Mouse (Mus musculus) megakaryocyte, embryonic 14.5 days (primary cell): ENCODE measurements at regions not wholly inside any gene's neighbourhood (a gene's known extent, or its start where the extent isn't known, plus 50 kb on each side); places are given as distances from the start of the nearest gene placed in this dataset.

Source experiments
- H3K27me3 ChIP-seq: replicated peaks from 2 replicates; pipeline ENCODE3; 2012; ENCODE audit warnings: inconsistent platforms
- H3K36me3 ChIP-seq: replicated peaks from 2 replicates; pipeline ENCODE3; 2012; ENCODE audit warnings: low read length, inconsistent platforms, mixed read lengths
- H3K4me1 ChIP-seq: 2 replicates; pipeline ENCODE4 v1.6.1; 2012; ENCODE audit warnings: inconsistent platforms
- H3K4me3 ChIP-seq: replicated peaks from 2 replicates; pipeline ENCODE3; 2012; ENCODE audit warnings: moderate library complexity, mild to moderate bottlenecking, inconsistent platforms
- H3K9me3 ChIP-seq: 2 replicates; pipeline ENCODE4 v1.6.1; 2012; ENCODE audit warnings: inconsistent platforms
- FLI1 ChIP-seq: IDR thresholded peaks from 2 replicates; pipeline ENCODE4 v1.6.1; 2012; ENCODE audit warnings: low read length, inconsistent platforms, mixed read lengths
- GATA1 ChIP-seq: IDR thresholded peaks from 3 replicates; pipeline ENCODE4 v1.6.1; 2012; ENCODE audit warnings: mixed read lengths, low read length, inconsistent platforms, borderline replicate concordance

DNA sequence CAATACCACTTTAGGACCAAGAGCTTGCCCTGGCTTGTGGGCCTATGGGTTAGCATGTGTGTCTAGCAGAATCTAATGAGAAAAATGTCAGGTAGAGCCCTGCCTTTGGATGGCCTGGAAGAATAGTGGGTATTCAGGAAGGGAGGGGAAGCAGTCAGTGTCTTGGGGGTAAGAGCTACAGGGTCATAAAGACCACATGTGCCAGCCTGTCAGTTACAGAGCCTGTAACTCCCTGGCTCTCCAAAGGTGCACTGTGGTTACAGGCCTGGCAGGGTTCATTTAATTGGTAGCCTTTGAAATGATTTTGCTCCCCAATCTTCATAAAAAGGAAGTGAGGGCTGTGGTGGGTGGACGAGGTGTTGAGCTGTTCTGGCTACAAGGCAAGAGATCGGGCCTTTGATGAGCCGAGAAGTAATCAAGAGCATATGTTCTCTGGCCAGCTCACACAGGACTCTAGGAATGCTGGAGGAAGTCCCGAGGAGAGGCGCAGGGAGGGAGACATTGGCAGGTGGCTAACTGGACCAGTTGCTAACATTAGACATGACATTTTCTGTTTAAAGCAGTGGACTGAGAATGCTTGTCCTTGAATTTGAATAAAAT lies 326.9 kb downstream of the Fam49a start:
- Histone ChIP-seq H3K9me3 (peaks cover 3% of the 10 kb centered on the region; the same call in 1 of the 2 replicates), H3K4me1 (peaks cover 64% of the 10 kb centered on the region), H3K36me3 (peaks cover 13% of the 10 kb centered on the region), H3K27me3 (no peaks in the 10 kb centered on the region), H3K4me3 (no peak overlapping the region)
- TF ChIP-seq FLI1 (no peak), GATA1 (no peak)

DNA sequence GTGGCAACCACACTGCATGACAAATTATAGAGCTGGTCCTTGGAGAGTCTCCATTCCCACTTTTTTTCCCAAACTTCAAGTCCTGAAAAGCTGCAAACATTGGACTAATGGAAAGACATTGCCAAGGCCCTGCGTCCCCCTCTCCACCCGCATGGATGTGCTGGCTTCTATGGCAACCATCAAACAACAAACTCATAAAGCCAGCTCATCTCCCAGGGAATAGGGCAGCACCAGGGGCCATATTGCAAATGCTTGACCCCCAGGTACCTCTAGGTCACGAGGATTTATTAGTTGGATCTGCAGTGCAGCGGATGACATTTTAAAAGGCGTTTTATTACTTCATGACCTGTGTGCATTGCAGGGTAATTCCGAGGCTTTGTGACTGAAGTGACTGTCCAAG lies 324.5 kb downstream of the Fam49a start:
- no peak for TF ChIP-seq FLI1
- no peak for TF ChIP-seq GATA1
- no peaks in the 10 kb centered on the region for H3K27me3 ChIP-seq
- peaks cover 3% of the 10 kb centered on the region; the same call in 1 of the 2 replicates for H3K9me3 ChIP-seq
- H3K4me3 ChIP-seq: no peak overlapping the region
- peaks cover 13% of the 10 kb centered on the region for H3K36me3 ChIP-seq
- peaks cover 67% of the 10 kb centered on the region for H3K4me1 ChIP-seq

DNA sequence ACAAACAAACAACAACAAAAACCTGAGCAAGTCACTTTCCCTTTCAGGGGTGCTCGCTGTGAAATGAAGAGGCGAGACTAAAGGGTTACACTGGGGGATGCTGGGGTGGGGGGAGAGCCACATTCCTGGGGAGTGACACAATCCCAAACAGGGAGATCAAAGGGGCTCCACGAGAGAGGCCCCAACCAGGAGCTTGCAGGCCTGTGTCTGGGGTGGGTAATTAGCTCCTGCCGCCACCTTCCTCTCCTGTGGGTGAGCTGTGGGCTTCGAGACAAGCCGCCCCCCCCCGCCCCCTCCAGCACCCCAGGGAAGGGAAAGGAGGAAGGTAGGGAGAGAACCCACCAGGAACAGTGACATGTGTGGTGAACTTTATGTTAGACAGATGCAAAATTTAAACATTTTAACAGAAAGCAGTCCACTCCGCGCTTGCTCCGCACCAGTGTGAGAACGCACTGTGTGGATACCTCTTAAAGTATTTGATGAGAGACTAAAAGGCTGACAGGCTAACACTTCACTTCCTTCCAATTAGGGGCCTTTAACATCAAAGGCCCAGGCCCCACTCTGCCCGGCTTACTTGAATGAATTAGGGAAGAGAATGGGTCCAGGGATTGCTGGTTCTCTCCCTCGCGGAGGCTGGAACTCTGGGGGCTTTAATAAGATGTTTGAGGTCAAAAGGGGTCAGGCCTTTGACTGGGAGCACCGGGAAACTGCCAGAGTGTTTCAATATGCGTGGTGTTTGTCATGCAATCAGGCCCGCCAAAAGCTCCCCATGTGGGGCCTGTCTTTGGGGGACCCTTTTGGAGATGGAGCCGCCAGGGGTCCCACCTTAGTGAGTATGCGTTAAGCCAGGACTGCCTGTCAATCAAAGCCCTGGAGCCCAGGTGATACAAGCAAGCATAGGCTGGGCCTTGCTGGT lies 319.6 kb downstream of the Fam49a start:
- Histone ChIP-seq H3K27me3 (no peaks in the 10 kb centered on the region), H3K9me3 (no peaks in the 10 kb centered on the region), H3K4me1 (peaks cover 92% of the 10 kb centered on the region), H3K4me3 (no peak overlapping the region), H3K36me3 (no peaks in the 10 kb centered on the region)
- TF ChIP-seq GATA1 (no peak), FLI1 (no peak)

DNA sequence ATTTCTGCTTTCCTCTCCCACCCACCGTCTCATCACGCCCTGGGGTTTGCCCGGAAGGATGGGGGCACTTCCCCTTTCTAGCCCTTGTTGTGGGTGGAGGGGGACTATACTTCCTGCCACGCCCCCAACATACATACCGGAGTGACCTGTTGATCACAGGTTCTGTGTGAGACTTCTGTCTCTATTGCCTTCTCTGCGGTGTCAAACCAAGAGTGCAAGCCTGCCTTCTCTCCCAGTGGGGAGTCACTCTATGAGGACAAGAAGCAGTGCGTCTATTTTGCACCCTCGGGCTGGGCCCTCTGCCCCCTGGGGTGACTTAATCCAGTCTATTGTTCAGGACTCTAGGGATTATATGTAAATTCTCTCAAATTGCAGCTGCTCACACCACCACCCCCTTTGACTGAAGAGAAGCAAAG lies 318.8 kb downstream of the Fam49a start:
- Histone ChIP-seq H3K4me3 (peak overlapping the region; percentile 38), H3K27me3 (no peaks in the 10 kb centered on the region), H3K9me3 (no peaks in the 10 kb centered on the region), H3K36me3 (no peaks in the 10 kb centered on the region), H3K4me1 (peaks cover 92% of the 10 kb centered on the region)
- TF ChIP-seq GATA1: no peak
- no peak for TF ChIP-seq FLI1

DNA sequence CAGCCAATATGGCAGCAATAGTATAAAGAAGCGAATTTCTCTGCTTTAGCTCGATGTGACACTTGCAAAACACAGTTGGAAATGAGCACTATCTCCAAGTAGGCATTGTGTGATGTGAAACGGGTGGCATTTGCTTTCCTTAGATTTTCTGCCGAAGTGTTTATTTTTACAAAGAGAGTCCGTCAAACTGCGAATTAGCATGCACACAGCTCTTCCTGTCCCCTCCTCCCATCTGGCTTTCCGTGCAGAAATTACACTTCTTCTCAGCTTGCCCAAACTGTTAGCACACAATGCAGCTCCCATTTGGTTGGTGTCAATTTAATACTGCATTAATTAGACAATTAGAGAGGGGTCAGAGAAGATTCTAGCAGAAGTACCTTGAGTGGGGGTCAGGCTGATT lies 316.3 kb downstream of the Fam49a start:
- no peak overlapping the region for H3K4me3 ChIP-seq
- H3K27me3 ChIP-seq: no peaks in the 10 kb centered on the region
- no peaks in the 10 kb centered on the region for H3K9me3 ChIP-seq
- peaks cover 5% of the 10 kb centered on the region for H3K36me3 ChIP-seq
- TF ChIP-seq GATA1 (no peak), FLI1 (no peak)
- peaks cover 93% of the 10 kb centered on the region for H3K4me1 ChIP-seq

DNA sequence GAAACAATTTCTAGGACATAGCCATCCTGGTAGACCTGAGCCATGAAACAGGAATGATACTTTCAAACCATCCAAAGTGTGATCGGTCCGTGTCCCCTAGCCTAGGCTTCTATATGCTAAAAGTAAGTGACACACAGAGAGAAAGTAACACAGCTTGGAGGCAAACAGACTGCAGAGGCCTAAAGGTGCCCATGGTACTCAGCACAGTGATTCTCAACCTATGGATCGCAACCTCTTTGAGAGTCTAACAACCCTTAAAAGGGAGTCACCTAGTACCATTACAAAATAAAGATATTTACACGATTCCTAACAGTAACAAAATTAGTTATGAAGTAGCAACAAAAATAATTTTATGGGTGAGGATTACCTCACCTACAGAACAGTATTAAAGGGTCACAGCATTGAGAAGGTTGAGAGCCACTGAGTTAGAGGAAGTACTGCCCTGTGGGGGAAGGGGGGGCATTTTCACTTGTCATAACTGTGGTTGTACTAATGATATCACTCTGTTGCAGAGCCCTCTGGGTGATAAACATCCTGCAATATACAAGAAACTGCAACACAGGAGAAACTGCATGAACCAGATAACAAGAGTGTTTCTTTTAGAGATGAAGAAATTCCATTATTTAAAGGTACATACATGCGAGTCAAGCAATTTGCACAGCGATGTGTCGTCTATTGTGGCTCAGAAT lies 308.8 kb downstream of the Fam49a start:
- H3K9me3 ChIP-seq: no peaks in the 10 kb centered on the region
- TF ChIP-seq FLI1: no peak
- TF ChIP-seq GATA1: peak; percentile 78; the same call in 1 of the 3 replicates
- H3K27me3 ChIP-seq: no peaks in the 10 kb centered on the region
- H3K36me3 ChIP-seq: peaks cover 5% of the 10 kb centered on the region
- peak overlapping the region; percentile 51 for H3K4me3 ChIP-seq
- H3K4me1 ChIP-seq: peaks cover 90% of the 10 kb centered on the region

DNA sequence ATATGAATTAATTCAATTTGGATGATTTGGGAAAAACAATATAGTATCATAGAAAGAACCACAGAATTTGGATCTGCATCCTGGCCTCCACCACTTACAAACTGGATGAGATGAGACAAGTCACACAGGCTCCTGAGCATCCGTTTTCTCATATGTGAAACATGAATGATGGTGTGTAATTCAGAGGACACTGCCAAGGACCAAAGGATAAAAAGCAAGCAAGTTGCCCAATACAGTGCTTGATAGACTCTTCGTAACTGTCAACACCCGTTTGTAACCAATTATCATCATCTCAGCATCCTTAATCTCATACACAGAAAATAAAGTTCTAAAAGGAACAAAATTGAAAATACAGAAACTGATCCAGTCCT lies 305.8 kb downstream of the Fam49a start:
- no peak for TF ChIP-seq GATA1
- TF ChIP-seq FLI1: no peak
- no peaks in the 10 kb centered on the region for H3K27me3 ChIP-seq
- no peaks in the 10 kb centered on the region for H3K9me3 ChIP-seq
- H3K36me3 ChIP-seq: no peaks in the 10 kb centered on the region
- H3K4me1 ChIP-seq: peaks cover 88% of the 10 kb centered on the region
- H3K4me3 ChIP-seq: no peak overlapping the region

DNA sequence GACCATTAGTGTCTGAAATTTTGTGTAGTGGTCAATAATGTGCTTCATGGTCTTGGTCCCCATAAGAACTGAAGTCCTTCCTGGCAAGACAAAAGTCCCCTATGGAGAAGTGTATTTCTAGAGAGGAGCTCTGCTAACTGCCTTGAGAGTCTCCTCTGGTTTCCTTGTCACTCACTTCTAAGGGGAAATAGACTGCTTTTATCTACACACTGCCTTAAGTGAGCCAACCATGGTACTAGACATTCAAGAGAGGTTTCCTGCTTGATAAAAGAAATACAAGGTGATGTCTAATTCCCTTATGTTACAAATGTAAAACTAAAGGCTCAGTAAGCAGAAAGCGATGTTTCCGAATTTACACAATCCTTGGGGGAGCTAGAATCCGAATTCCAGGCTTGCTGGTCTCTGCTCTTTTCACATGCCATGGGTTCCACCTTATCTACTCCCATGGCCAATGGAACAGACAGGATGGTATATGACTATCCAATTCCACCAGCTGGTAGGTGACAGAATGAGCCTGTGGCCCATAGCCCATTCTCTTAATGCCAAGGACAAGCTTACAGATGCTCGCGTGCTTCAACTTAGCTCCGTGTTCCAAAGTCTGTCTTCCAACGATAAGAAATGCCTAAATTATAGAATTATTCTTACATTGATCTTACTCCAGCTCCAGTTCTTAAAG lies 305.3 kb downstream of the Fam49a start:
- H3K4me3 ChIP-seq: no peak overlapping the region
- no peak for TF ChIP-seq GATA1
- TF ChIP-seq FLI1: no peak
- no peaks in the 10 kb centered on the region for H3K36me3 ChIP-seq
- no peaks in the 10 kb centered on the region for H3K9me3 ChIP-seq
- no peaks in the 10 kb centered on the region for H3K27me3 ChIP-seq
- peaks cover 88% of the 10 kb centered on the region for H3K4me1 ChIP-seq

DNA sequence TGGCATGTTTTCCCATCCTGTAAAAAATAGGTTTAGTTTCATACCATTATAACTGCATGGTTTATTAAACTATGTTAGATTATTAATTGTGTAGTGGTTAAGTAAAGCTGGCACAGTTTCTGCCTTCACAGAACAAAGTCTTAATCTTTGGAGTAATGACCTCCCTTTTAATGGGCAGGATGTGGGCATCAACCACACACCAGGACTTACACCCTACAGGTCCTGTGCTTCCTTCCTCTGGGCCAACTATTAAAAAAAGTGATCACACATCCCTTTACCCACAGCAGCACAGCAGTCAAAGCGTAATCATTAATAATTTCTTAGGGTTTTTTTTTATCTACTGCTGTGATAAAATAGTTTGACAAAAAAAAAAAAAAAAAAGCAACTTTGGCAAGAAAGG lies 300.3 kb downstream of the Fam49a start:
- no peak for TF ChIP-seq GATA1
- TF ChIP-seq FLI1: no peak
- H3K36me3 ChIP-seq: peaks cover 3% of the 10 kb centered on the region
- H3K4me3 ChIP-seq: no peak overlapping the region
- H3K27me3 ChIP-seq: no peaks in the 10 kb centered on the region
- H3K4me1 ChIP-seq: peaks cover 77% of the 10 kb centered on the region
- no peaks in the 10 kb centered on the region for H3K9me3 ChIP-seq

DNA sequence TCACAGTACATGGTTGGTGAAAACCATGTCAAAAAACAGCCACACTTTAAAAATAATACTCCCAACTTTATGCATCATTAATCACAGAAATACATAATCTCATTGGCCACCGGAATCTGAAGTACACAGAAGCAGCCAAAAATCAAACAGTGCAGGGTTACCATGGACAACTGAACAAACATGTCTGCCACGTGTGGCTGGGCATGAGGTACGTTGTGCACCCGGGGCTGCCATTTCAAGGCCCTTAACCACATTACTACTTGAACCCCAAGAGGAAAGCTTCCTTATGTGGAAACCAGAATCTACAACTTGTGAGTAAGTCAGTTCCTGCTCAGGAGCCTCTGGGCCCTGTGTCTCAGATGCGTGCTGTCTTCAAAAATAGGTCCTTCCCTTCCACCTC lies 289.9 kb downstream of the Fam49a start:
- Histone ChIP-seq H3K27me3 (no peaks in the 10 kb centered on the region), H3K4me1 (peaks cover 73% of the 10 kb centered on the region), H3K9me3 (no peaks in the 10 kb centered on the region), H3K36me3 (no peaks in the 10 kb centered on the region), H3K4me3 (no peak overlapping the region)
- TF ChIP-seq FLI1: no peak
- TF ChIP-seq GATA1: no peak
